In the genomic region with DNA sequence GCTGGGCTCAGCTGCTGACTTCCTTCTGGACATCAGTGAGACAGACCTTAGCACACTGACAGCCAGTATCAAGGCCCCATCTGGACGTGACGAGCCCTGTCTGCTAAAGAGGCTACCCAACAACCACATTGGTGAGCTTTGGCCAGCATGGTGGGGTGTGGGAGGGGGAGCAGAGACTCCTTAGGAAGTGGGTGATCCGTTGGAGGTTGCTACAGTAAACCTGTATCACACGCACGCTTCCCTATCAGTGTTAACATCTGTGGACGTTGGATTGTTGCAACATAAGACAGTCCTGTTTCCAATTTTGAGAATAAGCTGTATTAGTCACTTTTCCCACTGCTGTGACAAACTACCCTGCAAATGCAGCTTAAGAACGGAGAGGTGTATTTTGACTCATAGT, we compare ENCODE assay signal across 27 mouse cellular contexts. TPM values are rescaled to one million over a fixed set of nuclear protein-coding genes. Genes with fewer than 3 reads are reported as not detected.
DNase-seq lines count a peak whose midpoint lies in the region; ATAC-seq and TF ChIP-seq lines count a peak whose summit lies in the region.
"Had no signal": no experiment of that assay in that cellular context is flagged by ENCODE, and none has a peak within 500 bp of the region (broad histone marks: within the 10 kb centered on the region; RNA-seq: fewer than 3 reads in every experiment).

No protein-coding gene starts in this region.

- peaks cover 0 to 2% of the 10 kb centered on the region in 2 experiments; a peak in 1 of 4 replicates for H3K36me3 ChIP-seq in MEL (ENCODE audit: control insufficient read depth in 1 of 2, insufficient read depth in 2 of 2, low read length in 2 of 2)
- H3K36me3 ChIP-seq in megakaryocyte, embryonic 14.5 days (replicated peaks; ENCODE audit: low read length): peaks cover 30% of the 10 kb centered on the region
- H3K36me3 ChIP-seq in lung, postnatal 0 days (ENCODE audit: insufficient read depth, low read length): peaks cover 32% of the 10 kb centered on the region; the same call in 1 of the 2 replicates

- no peak for TF ChIP-seq RAD21 in MEL (IDR thresholded peaks at IDR 0.05; ENCODE audit: low read depth, low read length)

- H3K9me3 ChIP-seq in MEL (replicated peaks; ENCODE audit: insufficient read depth, low read length): no peaks in the 10 kb centered on the region
- H3K9me3 ChIP-seq in megakaryocyte, embryonic 14.5 days: peaks cover 4% of the 10 kb centered on the region
- H3K9me3 ChIP-seq in lung, postnatal 0 days (ENCODE audit: low read length): no peaks in the 10 kb centered on the region
- H3K9me3 ChIP-seq: forebrain, embryonic 10.5 days; hindbrain, embryonic 13.5 days; intestine, embryonic 15.5 days; midbrain, embryonic 15.5 days; neural tube, embryonic 13.5 days; stomach, embryonic 15.5 days had no signal

- peak overlapping the region in 1 of 2 experiments; percentile 12; a peak in 1 of 4 replicates for H3K4me3 ChIP-seq in MEL (ENCODE audit: control insufficient read depth in 1 of 2, insufficient read depth in 1 of 2, low read depth in 2 of 2, low read length in 2 of 2)
- peak overlapping the region; percentile 62 for H3K4me3 ChIP-seq in megakaryocyte, embryonic 14.5 days (replicated peaks)
- H3K4me3 ChIP-seq in lung, postnatal 0 days (ENCODE audit: low read depth, low read length): no peak overlapping the region
- H3K4me3 ChIP-seq: forebrain, embryonic 10.5 days; hindbrain, embryonic 13.5 days; intestine, embryonic 15.5 days; midbrain, embryonic 15.5 days; myocyte; neural tube, embryonic 13.5 days; stomach, embryonic 15.5 days had no signal

- H3K4me1 ChIP-seq in MEL (ENCODE audit: control insufficient read depth in 1 of 2, insufficient read depth in 2 of 2, low read length in 2 of 2): peaks cover 7 to 13% of the 10 kb centered on the region in 2 experiments; a peak in 3 of 4 replicates
- peaks cover 41% of the 10 kb centered on the region for H3K4me1 ChIP-seq in megakaryocyte, embryonic 14.5 days
- H3K4me1 ChIP-seq in lung, postnatal 0 days (ENCODE audit: insufficient read depth, low read depth, low read length): no peaks in the 10 kb centered on the region
- H3K4me1 ChIP-seq: forebrain, embryonic 10.5 days; hindbrain, embryonic 13.5 days; intestine, embryonic 15.5 days; midbrain, embryonic 15.5 days; neural tube, embryonic 13.5 days; stomach, embryonic 15.5 days had no signal

- 80% methylated on average over 7 of the region's 7 CpGs for WGBS in lung, postnatal 0 days

- H3K27ac ChIP-seq in MEL (ENCODE audit: control insufficient read depth, low read depth, low read length): peak overlapping the region; percentile 15; the same call in 1 of the 2 replicates
- no peak overlapping the region for H3K27ac ChIP-seq in lung, postnatal 0 days (ENCODE audit: low read length)
- H3K27ac ChIP-seq: forebrain, embryonic 10.5 days; hindbrain, embryonic 13.5 days; intestine, embryonic 15.5 days; midbrain, embryonic 15.5 days; neural tube, embryonic 13.5 days; stomach, embryonic 15.5 days had no signal

- no peaks in the 10 kb centered on the region for H3K79me2 ChIP-seq in MEL (ENCODE audit: control insufficient read depth, insufficient read depth, low read length, poor library complexity)

- TF ChIP-seq CTCF in MEL (IDR thresholded peaks at IDR 0.05 in 2 of 3, conservative IDR thresholded peaks at IDR 0.05 in 1 of 3; ENCODE audit: control insufficient read depth in 1 of 3, insufficient read depth in 1 of 3, low read depth in 2 of 3, low read length in 3 of 3, poor library complexity in 1 of 3, severe bottlenecking in 1 of 3): no peak
- no peak for TF ChIP-seq CTCF in lung, postnatal 0 days (IDR thresholded peaks at IDR 0.05)

- no peak for TF ChIP-seq POLR2A in MEL (IDR thresholded peaks at IDR 0.05; ENCODE audit: control insufficient read depth in 1 of 2, insufficient read depth in 1 of 2, low read depth in 1 of 2, low read length in 2 of 2, poor library complexity in 1 of 2)

- intact Hi-C loops in left cerebral cortex, postnatal 36 days (cut with DNase I): no loop called here

- no peak overlapping the region for H3K9ac ChIP-seq in MEL (ENCODE audit: control insufficient read depth, low read depth, low read length, poor library complexity, severe bottlenecking)
- H3K9ac ChIP-seq in lung, postnatal 0 days (replicated peaks; ENCODE audit: low read depth): no peak overlapping the region
- H3K9ac ChIP-seq: forebrain, postnatal 0 days; hindbrain, embryonic 13.5 days; intestine, embryonic 15.5 days; midbrain, embryonic 15.5 days; neural tube, embryonic 13.5 days; stomach, embryonic 15.5 days had no signal

- no peak overlapping the region for H3K4me2 ChIP-seq in lung, postnatal 0 days (replicated peaks; ENCODE audit: low read depth, low read length)
- H3K4me2 ChIP-seq: hindbrain, embryonic 13.5 days; intestine, embryonic 15.5 days; midbrain, embryonic 15.5 days; neural tube, embryonic 13.5 days; stomach, embryonic 15.5 days had no signal

- TF ChIP-seq EP300 in MEL (IDR thresholded peaks at IDR 0.05; ENCODE audit: low read depth in 1 of 2, low read length in 2 of 2): peak in 1 of 2 experiments; percentile 74; a peak in 2 of 4 replicates
- no peak for TF ChIP-seq EP300 in lung, postnatal 0 days (IDR thresholded peaks at IDR 0.05)

- peak; percentile 75 to 80 for ATAC-seq in hematopoietic stem cell, adult 5-6 weeks (replicated peaks in 1 of 2; ENCODE audit: insufficient read depth in 1 of 2, low FRiP score in 2 of 2, low TSS enrichment in 1 of 2, low read depth in 1 of 2, poor library complexity in 2 of 2, severe bottlenecking in 2 of 2)
- no peak for ATAC-seq in lung, postnatal 0 days
- ATAC-seq: forebrain, postnatal 0 days; intestine, embryonic 15.5 days; midbrain, embryonic 15.5 days had no signal

- no peaks in the 10 kb centered on the region for H3K27me3 ChIP-seq in MEL (ENCODE audit: control insufficient read depth in 1 of 2, insufficient read depth in 2 of 2, low read length in 2 of 2)
- H3K27me3 ChIP-seq in megakaryocyte, embryonic 14.5 days (replicated peaks): no peaks in the 10 kb centered on the region
- H3K27me3 ChIP-seq in lung, postnatal 0 days (replicated peaks; ENCODE audit: insufficient read depth, low read length): no peaks in the 10 kb centered on the region
- H3K27me3 ChIP-seq: hindbrain, embryonic 13.5 days; intestine, embryonic 15.5 days; midbrain, embryonic 15.5 days; neural tube, embryonic 13.5 days; stomach, embryonic 15.5 days had no signal

- peak; percentile 100 for DNase-seq in 416B (ENCODE audit: low read depth)
- DNase-seq in MEL (ENCODE audit: low read depth, low spot score): peak; percentile 36
- no peak for DNase-seq in lung, postnatal 0 days (ENCODE audit: low spot score)
- DNase-seq in thymus, postnatal 14 days: no peak
- no peak for DNase-seq in left cerebral cortex, postnatal 36 days (ENCODE audit: low spot score in 2 of 2)
- DNase-seq: adrenal gland, postnatal 14 days; cerebellum, postnatal 10 days; forebrain, postnatal 0 days; gastrocnemius, postnatal 36 days; kidney, adult 8-10 months; kidney, postnatal 10 days; lung, postnatal 10 days had no signal

TF ChIP-seq in MEL, 35 proteins besides CTCF, POLR2A, EP300 and RAD21:
- TF ChIP-seq BHLHE40 (IDR thresholded peaks at IDR 0.05; ENCODE audit: borderline replicate concordance, low read depth, low read length) (0 out of 2 replicates have a peak, but pooled peaks have one; percentile 11), HCFC1 (IDR thresholded peaks at IDR 0.05; ENCODE audit: low read depth, low read length) (no peak), ZMIZ1 (IDR thresholded peaks at IDR 0.05; ENCODE audit: low read depth, low read length) (no peak), MXI1 (IDR thresholded peaks at IDR 0.05; ENCODE audit: low read depth, low read length) (no peak), ETS1 (IDR thresholded peaks at IDR 0.05; ENCODE audit: low read depth, low read length) (0 out of 2 replicates have a peak, but pooled peaks have one; percentile 30), MYB (IDR thresholded peaks at IDR 0.05; ENCODE audit: low read depth, low read length) (peak; percentile 66; the same call in 1 of the 2 replicates), ZC3H11A (IDR thresholded peaks at IDR 0.05; ENCODE audit: low read depth, low read length) (no peak), RCOR1 (IDR thresholded peaks at IDR 0.05; ENCODE audit: low read depth, low read length) (no peak), MAX (IDR thresholded peaks at IDR 0.05; ENCODE audit: low read length) (no peak), GABPA (IDR thresholded peaks at IDR 0.05; ENCODE audit: low read depth, low read length) (no peak)

RNA-seq across cellular contexts. Expression of gene Gm45521, which starts 28.1 kb away (rescaled TPM):
- total RNA-seq in MEL (2012; rRNA removed): not detected in 2 replicates
- not detected for polyA plus RNA-seq in MEL (2012; ENCODE audit: insufficient read depth in 1 of 2, insufficient read length in 2 of 2, low read depth in 1 of 2, low replicate concordance in 2 of 2, missing spikeins in 1 of 2)
- not detected in 2 replicates for total RNA-seq in hematopoietic stem cell, adult 5-6 weeks (2017)
- polyA plus RNA-seq in megakaryocyte, embryonic 14.5 days (2012; ENCODE audit: insufficient read depth, low replicate concordance): not detected in 2 replicates
- polyA plus RNA-seq in lung, postnatal 0 days (2015; fragmentation: Nextera tagmentation; extraction: Ambion mirVana): not detected in 2 replicates
- not detected for total RNA-seq in left cerebral cortex, postnatal 36 days (2021)
- total RNA-seq: adrenal gland, postnatal 14 days; forebrain, postnatal 0 days; gastrocnemius, postnatal 36 days; heart, adult 8-10 months; heart, postnatal 25 days had no signal
- polyA plus RNA-seq: embryonic facial prominence, embryonic 11.5 days; forebrain, postnatal 0 days; heart, embryonic 14.5 days; intestine, embryonic 15.5 days; liver, embryonic 16.5 days; myocyte; spleen, adult 2 months; stomach, embryonic 15.5 days had no signal

Comparison
In these comparisons a context has a peak if more than half of its experiments do, and no peak if none do; other contexts are left out.
1. DNase-seq: peak in 416B (single experiment) and MEL (single experiment); none in lung, postnatal 0 days (single experiment), thymus, postnatal 14 days (single experiment) and left cerebral cortex, postnatal 36 days (0 of 2).